Mouse (Mus musculus): ENCODE measurements at regions not wholly inside any gene's neighbourhood (a gene's known extent, or its start where the extent isn't known, plus 50 kb on each side); places are given as distances from the start of the nearest gene placed in this dataset.

DNA sequence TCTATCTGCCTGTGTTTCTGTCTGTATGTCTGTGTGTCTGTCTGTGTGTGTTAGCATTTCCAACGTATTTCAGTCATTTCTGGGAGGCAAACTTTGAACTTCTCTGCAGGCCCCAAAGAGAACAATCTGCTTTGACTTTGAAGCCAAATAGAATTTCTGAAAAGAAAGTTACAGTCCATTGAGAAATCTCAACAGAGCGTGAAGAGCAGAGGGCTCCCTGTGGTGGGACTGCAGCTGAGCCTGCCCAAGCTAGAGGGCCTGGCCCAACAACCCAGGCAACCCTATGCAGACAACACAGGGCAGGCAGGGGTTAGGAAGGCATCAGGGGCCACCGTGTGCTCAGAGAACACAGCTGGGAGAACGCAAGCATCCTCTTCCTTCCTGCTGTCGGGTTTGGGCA, 143.7 kb downstream of the Ptpn20 start:
- H3K4me3 ChIP-seq (ENCODE audit: low read depth, low read length): no peak overlapping the region
- no peaks in the 10 kb centered on the region; the same call in 1 of the 2 replicates for H3K27me3 ChIP-seq (ENCODE audit: control insufficient read depth, insufficient read depth, low read length, poor library complexity, severe bottlenecking)
- no peak overlapping the region for H3K9ac ChIP-seq (ENCODE audit: low read depth, poor library complexity, severe bottlenecking)
- no peak overlapping the region for H3K27ac ChIP-seq (ENCODE audit: insufficient read depth, low read length)
- no peak for TF ChIP-seq EP300 (IDR thresholded peaks at IDR 0.05; ENCODE audit: insufficient read depth, low read depth, low read length)
- no peak for TF ChIP-seq CTCF (IDR thresholded peaks at IDR 0.05; ENCODE audit: low read depth, low read length)
- no peak for TF ChIP-seq POLR2A (IDR thresholded peaks at IDR 0.05; ENCODE audit: insufficient read depth, low read length)
- no peaks in the 10 kb centered on the region for H3K4me1 ChIP-seq (ENCODE audit: control insufficient read depth, insufficient read depth, low read length)
- H3K9me3 ChIP-seq (replicated peaks; ENCODE audit: control insufficient read depth, insufficient read depth, low read length, poor library complexity, severe bottlenecking): no peaks in the 10 kb centered on the region
- H3K36me3 ChIP-seq (ENCODE audit: control insufficient read depth, insufficient read depth, low read length, poor library complexity, severe bottlenecking): no peaks in the 10 kb centered on the region

DNA sequence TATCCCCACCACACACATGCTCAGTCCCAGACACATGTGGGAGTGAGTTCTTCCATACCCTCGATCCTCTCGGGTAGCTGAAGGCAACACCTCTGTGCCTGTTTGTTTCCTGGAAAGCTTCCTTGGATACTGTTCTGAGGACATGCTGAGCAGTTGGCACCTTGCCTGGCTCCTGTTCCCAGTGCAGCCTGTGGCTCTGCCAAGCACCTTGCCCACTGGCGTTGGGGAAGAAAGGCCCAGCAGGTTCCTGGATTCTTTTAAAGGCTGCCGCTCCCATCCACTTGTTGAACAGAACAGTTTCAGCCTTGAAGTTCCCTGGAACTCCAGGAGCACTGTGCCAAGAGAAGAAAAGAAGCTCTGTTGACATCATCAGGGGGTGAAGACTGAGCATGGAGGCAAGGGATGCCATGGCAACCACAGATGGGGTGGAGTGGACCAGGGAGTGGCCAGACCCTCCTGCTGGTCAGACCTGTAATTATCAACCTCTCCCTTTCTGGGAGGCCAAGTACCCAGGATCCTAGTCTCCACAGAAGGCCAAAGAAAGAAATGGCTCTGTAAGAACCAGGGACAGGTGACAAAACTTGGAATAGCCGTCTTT, 145.5 kb downstream of the Ptpn20 start:
- Histone ChIP-seq H3K36me3 (ENCODE audit: control insufficient read depth, insufficient read depth, low read length, poor library complexity, severe bottlenecking) (no peaks in the 10 kb centered on the region), H3K4me1 (ENCODE audit: control insufficient read depth, insufficient read depth, low read length) (no peaks in the 10 kb centered on the region), H3K27ac (ENCODE audit: insufficient read depth, low read length) (no peak overlapping the region), H3K27me3 (ENCODE audit: control insufficient read depth, insufficient read depth, low read length, poor library complexity, severe bottlenecking) (peaks cover 1% of the 10 kb centered on the region; the same call in 1 of the 2 replicates), H3K9ac (ENCODE audit: low read depth, poor library complexity, severe bottlenecking) (no peak overlapping the region), H3K4me3 (ENCODE audit: low read depth, low read length) (no peak overlapping the region), H3K9me3 (replicated peaks; ENCODE audit: control insufficient read depth, insufficient read depth, low read length, poor library complexity, severe bottlenecking) (no peaks in the 10 kb centered on the region)
- no peak for TF ChIP-seq CTCF (IDR thresholded peaks at IDR 0.05; ENCODE audit: low read depth, low read length)
- TF ChIP-seq POLR2A (IDR thresholded peaks at IDR 0.05; ENCODE audit: insufficient read depth, low read length): no peak
- no peak for TF ChIP-seq EP300 (IDR thresholded peaks at IDR 0.05; ENCODE audit: insufficient read depth, low read depth, low read length)

DNA sequence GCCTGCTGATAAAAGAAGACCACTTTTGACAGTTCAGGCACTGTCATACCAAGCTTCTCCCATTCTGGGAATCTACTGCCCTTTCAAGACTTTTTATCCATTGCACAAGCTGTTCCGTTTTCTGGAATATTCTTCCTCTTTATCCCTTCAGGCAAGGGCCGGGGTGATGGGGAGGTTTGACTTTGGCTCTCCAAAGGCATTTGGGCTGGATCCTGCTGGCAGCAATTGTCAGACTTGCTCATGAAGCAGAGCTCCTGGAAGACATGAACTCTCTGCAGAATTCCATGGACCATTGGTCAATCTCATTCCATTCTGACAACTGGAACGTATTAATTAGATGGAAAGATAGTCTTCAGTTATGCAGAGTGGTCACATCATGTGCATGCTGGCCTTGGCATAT, 146.6 kb downstream of the Ptpn20 start:
- Histone ChIP-seq H3K27me3 (ENCODE audit: control insufficient read depth, insufficient read depth, low read length, poor library complexity, severe bottlenecking) (peaks cover 1% of the 10 kb centered on the region; the same call in 1 of the 2 replicates), H3K36me3 (ENCODE audit: control insufficient read depth, insufficient read depth, low read length, poor library complexity, severe bottlenecking) (no peaks in the 10 kb centered on the region), H3K9me3 (replicated peaks; ENCODE audit: control insufficient read depth, insufficient read depth, low read length, poor library complexity, severe bottlenecking) (no peaks in the 10 kb centered on the region), H3K27ac (ENCODE audit: insufficient read depth, low read length) (no peak overlapping the region), H3K9ac (ENCODE audit: low read depth, poor library complexity, severe bottlenecking) (no peak overlapping the region), H3K4me3 (ENCODE audit: low read depth, low read length) (no peak overlapping the region), H3K4me1 (ENCODE audit: control insufficient read depth, insufficient read depth, low read length) (no peaks in the 10 kb centered on the region)
- no peak for TF ChIP-seq EP300 (IDR thresholded peaks at IDR 0.05; ENCODE audit: insufficient read depth, low read depth, low read length)
- TF ChIP-seq CTCF (IDR thresholded peaks at IDR 0.05; ENCODE audit: low read depth, low read length): no peak
- no peak for TF ChIP-seq POLR2A (IDR thresholded peaks at IDR 0.05; ENCODE audit: insufficient read depth, low read length)

DNA sequence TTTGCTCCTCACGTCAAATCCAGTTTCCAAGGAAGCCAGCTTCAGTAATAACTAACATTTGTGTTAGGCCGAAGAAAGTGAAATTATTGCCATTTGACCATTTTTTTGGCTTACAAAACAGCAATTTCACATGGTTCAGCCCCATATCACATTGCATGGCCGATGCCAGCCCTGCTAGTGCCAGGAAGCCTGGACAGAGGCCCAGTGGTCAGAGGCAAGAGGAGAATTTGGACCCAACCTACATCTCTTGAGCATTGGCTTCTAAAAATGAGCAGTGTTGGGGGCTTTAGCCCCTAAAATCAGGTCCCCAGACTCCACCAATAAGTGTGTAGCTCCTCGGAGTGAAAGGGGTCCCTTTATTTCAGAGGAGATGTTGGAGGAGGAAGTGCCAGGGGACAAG, 157.2 kb downstream of the Ptpn20 start:
- Histone ChIP-seq H3K4me3 (ENCODE audit: low read depth, low read length) (no peak overlapping the region), H3K9me3 (replicated peaks; ENCODE audit: control insufficient read depth, insufficient read depth, low read length, poor library complexity, severe bottlenecking) (no peaks in the 10 kb centered on the region; the same call in 1 of the 2 replicates), H3K9ac (ENCODE audit: low read depth, poor library complexity, severe bottlenecking) (no peak overlapping the region), H3K36me3 (ENCODE audit: control insufficient read depth, insufficient read depth, low read length, poor library complexity, severe bottlenecking) (no peaks in the 10 kb centered on the region), H3K4me1 (ENCODE audit: control insufficient read depth, insufficient read depth, low read length) (no peaks in the 10 kb centered on the region), H3K27ac (ENCODE audit: insufficient read depth, low read length) (no peak overlapping the region), H3K27me3 (ENCODE audit: control insufficient read depth, insufficient read depth, low read length, poor library complexity, severe bottlenecking) (no peaks in the 10 kb centered on the region)
- TF ChIP-seq EP300 (IDR thresholded peaks at IDR 0.05; ENCODE audit: insufficient read depth, low read depth, low read length) (no peak), CTCF (IDR thresholded peaks at IDR 0.05; ENCODE audit: low read depth, low read length) (no peak), POLR2A (IDR thresholded peaks at IDR 0.05; ENCODE audit: insufficient read depth, low read length) (no peak)

DNA sequence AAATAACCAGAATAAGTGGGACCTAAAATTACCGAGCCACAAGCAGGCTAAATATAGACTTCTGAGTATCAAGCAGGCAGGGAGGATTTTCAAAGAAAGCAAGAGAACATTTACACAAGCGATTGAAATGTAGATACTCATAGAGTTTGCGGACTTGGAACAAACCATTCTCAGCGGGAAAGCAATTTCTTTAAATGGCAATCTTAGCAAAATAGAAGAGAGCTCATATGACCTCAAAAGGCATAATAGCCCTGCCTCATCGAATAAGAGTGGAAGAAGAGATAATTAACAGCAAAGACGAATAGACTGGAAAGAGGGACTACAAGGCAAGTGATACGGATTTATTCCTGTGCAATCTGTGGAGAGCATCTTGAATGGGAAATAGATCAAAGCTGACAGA, 163.7 kb upstream of the Gdf10 start:
- H3K9me3 ChIP-seq (replicated peaks; ENCODE audit: control insufficient read depth, insufficient read depth, low read length, poor library complexity, severe bottlenecking): no peaks in the 10 kb centered on the region
- no peak overlapping the region for H3K9ac ChIP-seq (ENCODE audit: low read depth, poor library complexity, severe bottlenecking)
- TF ChIP-seq CTCF (IDR thresholded peaks at IDR 0.05; ENCODE audit: low read depth, low read length): no peak
- TF ChIP-seq POLR2A (IDR thresholded peaks at IDR 0.05; ENCODE audit: insufficient read depth, low read length): no peak
- no peak for TF ChIP-seq EP300 (IDR thresholded peaks at IDR 0.05; ENCODE audit: insufficient read depth, low read depth, low read length)
- H3K36me3 ChIP-seq (ENCODE audit: control insufficient read depth, insufficient read depth, low read length, poor library complexity, severe bottlenecking): no peaks in the 10 kb centered on the region
- H3K4me1 ChIP-seq (ENCODE audit: control insufficient read depth, insufficient read depth, low read length): no peaks in the 10 kb centered on the region
- H3K27me3 ChIP-seq (ENCODE audit: control insufficient read depth, insufficient read depth, low read length, poor library complexity, severe bottlenecking): no peaks in the 10 kb centered on the region
- no peak overlapping the region for H3K27ac ChIP-seq (ENCODE audit: insufficient read depth, low read length)
- H3K4me3 ChIP-seq (ENCODE audit: low read depth, low read length): no peak overlapping the region

DNA sequence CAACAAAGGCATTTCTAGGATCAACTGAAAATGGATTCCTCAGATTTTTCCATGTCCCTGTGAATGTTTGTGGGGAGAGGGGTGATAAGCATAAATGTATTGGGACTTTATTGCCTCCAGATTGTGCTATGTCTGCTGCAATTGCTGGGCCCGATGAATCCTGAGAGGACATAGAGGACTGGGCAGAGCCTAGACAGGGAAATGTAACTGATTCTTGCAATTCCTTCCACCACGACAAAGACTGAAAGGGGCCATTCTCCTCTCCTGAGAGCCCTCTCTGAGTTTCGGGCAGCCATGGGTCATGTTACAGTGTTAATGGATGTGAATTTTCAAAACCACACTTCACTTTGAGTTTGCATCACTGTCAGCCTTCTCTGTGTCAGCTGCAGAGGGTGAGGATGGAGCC, 159.7 kb upstream of the Gdf10 start:
- TF ChIP-seq POLR2A (IDR thresholded peaks at IDR 0.05; ENCODE audit: insufficient read depth, low read length) (no peak), CTCF (IDR thresholded peaks at IDR 0.05; ENCODE audit: low read depth, low read length) (no peak), EP300 (IDR thresholded peaks at IDR 0.05; ENCODE audit: insufficient read depth, low read depth, low read length) (no peak)
- Histone ChIP-seq H3K9ac (ENCODE audit: low read depth, poor library complexity, severe bottlenecking) (no peak overlapping the region), H3K4me3 (ENCODE audit: low read depth, low read length) (no peak overlapping the region), H3K36me3 (ENCODE audit: control insufficient read depth, insufficient read depth, low read length, poor library complexity, severe bottlenecking) (no peaks in the 10 kb centered on the region), H3K27me3 (ENCODE audit: control insufficient read depth, insufficient read depth, low read length, poor library complexity, severe bottlenecking) (no peaks in the 10 kb centered on the region), H3K4me1 (ENCODE audit: control insufficient read depth, insufficient read depth, low read length) (no peaks in the 10 kb centered on the region), H3K9me3 (replicated peaks; ENCODE audit: control insufficient read depth, insufficient read depth, low read length, poor library complexity, severe bottlenecking) (no peaks in the 10 kb centered on the region), H3K27ac (ENCODE audit: insufficient read depth, low read length) (no peak overlapping the region)

All from ES-Bruce4 (cell line).